13 mouse cellular contexts compared by ENCODE assay signal in the genomic region with DNA sequence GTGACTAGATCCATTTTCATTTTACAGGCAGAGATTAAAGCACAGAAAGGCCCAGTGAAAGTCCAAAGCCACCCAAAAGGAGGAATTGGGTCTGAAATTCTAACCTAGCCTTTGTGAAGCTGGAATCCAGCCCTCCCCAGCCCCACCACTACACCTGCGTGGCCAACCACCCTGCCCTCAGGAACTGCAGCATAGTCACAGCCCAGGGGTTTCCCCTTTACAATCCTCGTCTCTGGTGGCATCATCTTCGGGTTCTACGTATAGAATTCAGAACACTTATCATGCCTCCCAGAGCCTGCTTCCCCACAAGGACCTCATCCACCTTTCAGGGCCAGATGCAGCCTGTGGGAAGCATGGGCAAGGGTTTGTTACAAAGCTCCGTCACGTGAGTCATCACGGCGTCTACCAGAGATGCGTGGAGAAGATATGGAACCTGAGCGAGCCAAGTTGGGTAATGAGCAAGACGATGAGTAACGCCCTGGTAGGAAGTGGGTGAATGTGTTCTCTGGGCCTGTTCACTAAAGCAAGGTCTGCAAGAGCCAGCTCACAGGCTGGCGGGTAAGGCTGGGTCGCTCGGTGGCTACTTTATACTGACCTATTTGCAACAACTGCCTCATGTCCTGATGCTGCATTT.
DNase-seq lines count a peak whose midpoint lies in the region; ATAC-seq and TF ChIP-seq lines count a peak whose summit lies in the region.
"Had no signal": no experiment of that assay in that cellular context is flagged by ENCODE, and none has a peak within 500 bp of the region (broad histone marks: within the 10 kb centered on the region; RNA-seq: fewer than 3 reads in every experiment).

No protein-coding gene starts in this region.

- WGBS in midbrain, embryonic 11.5 days, result 93% methylated on average over 15 of the region's 15 CpGs

- H3K4me3 ChIP-seq in MEL (ENCODE audit: control insufficient read depth in 1 of 2, insufficient read depth in 1 of 2, low read depth in 2 of 2, low read length in 2 of 2), result no peak overlapping the region
- no peak overlapping the region for H3K4me3 ChIP-seq in midbrain, embryonic 11.5 days (ENCODE audit: low read depth, low read length)
- H3K4me3 ChIP-seq: hindbrain, embryonic 12.5 days; liver, embryonic 15.5 days had no signal

- no peak for TF ChIP-seq RAD21 in MEL (IDR thresholded peaks at IDR 0.05; ENCODE audit: low read depth, low read length)

- H3K36me3 ChIP-seq in MEL (ENCODE audit: control insufficient read depth in 1 of 2, insufficient read depth in 2 of 2, low read length in 2 of 2), result peaks cover 0 to 21% of the 10 kb centered on the region in 2 experiments; a peak in 2 of 4 replicates
- H3K36me3 ChIP-seq in midbrain, embryonic 11.5 days (ENCODE audit: control insufficient read depth, insufficient read depth, low read length), result no peaks in the 10 kb centered on the region
- H3K36me3 ChIP-seq: hindbrain, embryonic 12.5 days; liver, embryonic 15.5 days had no signal

- no peak overlapping the region for H3K4me2 ChIP-seq in midbrain, embryonic 11.5 days
- H3K4me2 ChIP-seq: hindbrain, embryonic 12.5 days; liver, embryonic 15.5 days had no signal

- no peak for TF ChIP-seq CTCF in MEL (IDR thresholded peaks at IDR 0.05 in 2 of 3, conservative IDR thresholded peaks at IDR 0.05 in 1 of 3; ENCODE audit: control insufficient read depth in 1 of 3, insufficient read depth in 1 of 3, low read depth in 2 of 3, low read length in 3 of 3, poor library complexity in 1 of 3, severe bottlenecking in 1 of 3)

- ATAC-seq in common myeloid progenitor, adult 5-6 weeks (replicated peaks; ENCODE audit: low read depth, poor library complexity, severe bottlenecking), result peak; percentile 73
- peak; percentile 60 for ATAC-seq in neutrophil, adult 5-6 weeks (ENCODE audit: extremely low read depth, insufficient number of reproducible peaks, low FRiP score, poor library complexity, severe bottlenecking)
- no peak for ATAC-seq in midbrain, embryonic 11.5 days (ENCODE audit: low FRiP score)
- ATAC-seq: forebrain, embryonic 16.5 days; midbrain, embryonic 16.5 days had no signal

- H3K9me3 ChIP-seq in MEL (replicated peaks; ENCODE audit: insufficient read depth, low read length), result no peaks in the 10 kb centered on the region
- H3K9me3 ChIP-seq in midbrain, embryonic 11.5 days (ENCODE audit: control insufficient read depth, low read length), result no peaks in the 10 kb centered on the region
- H3K9me3 ChIP-seq: hindbrain, embryonic 12.5 days; liver, embryonic 15.5 days had no signal

- H3K27me3 ChIP-seq in MEL (ENCODE audit: control insufficient read depth in 1 of 2, insufficient read depth in 2 of 2, low read length in 2 of 2), result no peaks in the 10 kb centered on the region
- H3K27me3 ChIP-seq in midbrain, embryonic 11.5 days (ENCODE audit: control insufficient read depth, insufficient read depth, low read length), result no peaks in the 10 kb centered on the region
- H3K27me3 ChIP-seq: hindbrain, embryonic 12.5 days; liver, embryonic 15.5 days had no signal

- peaks cover 8 to 31% of the 10 kb centered on the region in 2 experiments for H3K4me1 ChIP-seq in MEL (ENCODE audit: control insufficient read depth in 1 of 2, insufficient read depth in 2 of 2, low read length in 2 of 2)
- no peaks in the 10 kb centered on the region for H3K4me1 ChIP-seq in midbrain, embryonic 11.5 days (ENCODE audit: control insufficient read depth, insufficient read depth, low read length)
- H3K4me1 ChIP-seq: hindbrain, embryonic 12.5 days; liver, embryonic 15.5 days had no signal

- DNase-seq in right cerebral cortex, adult 2 months (ENCODE audit: low spot score in 2 of 2), result peak; percentile 54 to 65
- no peak for DNase-seq in right cerebral cortex, postnatal 4 days
- DNase-seq in MEL (ENCODE audit: low read depth, low spot score), result peak; percentile 85
- DNase-seq in kidney, adult 18-20 months, result no peak
- no peak for DNase-seq in lung, adult 18-20 months
- no peak for DNase-seq in midbrain, embryonic 11.5 days (ENCODE audit: low spot score, missing footprints)
- DNase-seq: kidney, postnatal 25 days had no signal

- H3K9ac ChIP-seq in MEL (ENCODE audit: control insufficient read depth, low read depth, low read length, poor library complexity, severe bottlenecking), result no peak overlapping the region
- H3K9ac ChIP-seq in midbrain, embryonic 11.5 days (ENCODE audit: low read length), result no peak overlapping the region
- H3K9ac ChIP-seq: hindbrain, embryonic 12.5 days; liver, embryonic 15.5 days had no signal

- peak; percentile 34 to 44; a peak in 3 of 4 replicates for TF ChIP-seq EP300 in MEL (IDR thresholded peaks at IDR 0.05; ENCODE audit: low read depth in 1 of 2, low read length in 2 of 2)

- no peak for TF ChIP-seq POLR2A in MEL (IDR thresholded peaks at IDR 0.05; ENCODE audit: control insufficient read depth in 1 of 2, insufficient read depth in 1 of 2, low read depth in 1 of 2, low read length in 2 of 2, poor library complexity in 1 of 2)

- peak overlapping the region; percentile 32; the same call in 1 of the 2 replicates for H3K27ac ChIP-seq in MEL (ENCODE audit: control insufficient read depth, low read depth, low read length)
- no peak overlapping the region for H3K27ac ChIP-seq in midbrain, embryonic 11.5 days (ENCODE audit: low read depth, low read length)
- H3K27ac ChIP-seq: hindbrain, embryonic 12.5 days; liver, embryonic 15.5 days had no signal

- no peaks in the 10 kb centered on the region for H3K79me2 ChIP-seq in MEL (ENCODE audit: control insufficient read depth, insufficient read depth, low read length, poor library complexity)

TF ChIP-seq in MEL, 35 proteins besides CTCF, POLR2A, EP300 and RAD21:
- peak; percentile 95 for TF ChIP-seq GATA1 (IDR thresholded peaks at IDR 0.05; ENCODE audit: low read depth, low read length)
- TF ChIP-seq USF2 (IDR thresholded peaks at IDR 0.05; ENCODE audit: borderline replicate concordance in 1 of 2, insufficient read depth in 1 of 2, low read depth in 1 of 2, low read length in 2 of 2), result peak in 1 of 2 experiments; percentile 58; a peak in 1 of 4 replicates
- TF ChIP-seq MAZ (IDR thresholded peaks at IDR 0.05; ENCODE audit: low read depth, low read length), result no peak
- peak; percentile 35; the same call in 1 of the 2 replicates for TF ChIP-seq MYC (IDR thresholded peaks at IDR 0.05; ENCODE audit: low read depth, low read length)
- TF ChIP-seq HCFC1 (IDR thresholded peaks at IDR 0.05; ENCODE audit: low read depth, low read length), result no peak
- no peak for TF ChIP-seq MYB (IDR thresholded peaks at IDR 0.05; ENCODE audit: low read depth, low read length)
- 0 out of 2 replicates have a peak, but pooled peaks have one; percentile 25 for TF ChIP-seq TAL1 (IDR thresholded peaks at IDR 0.05; ENCODE audit: low read length)
- TF ChIP-seq USF1 (IDR thresholded peaks at IDR 0.05; ENCODE audit: low read depth, low read length), result peak; percentile 93
- TF ChIP-seq ETS1 (IDR thresholded peaks at IDR 0.05; ENCODE audit: low read depth, low read length), result peak; percentile 62; the same call in 1 of the 2 replicates
- no peak for TF ChIP-seq CHD2 (IDR thresholded peaks at IDR 0.05; ENCODE audit: low read length)
- peak; percentile 69 for TF ChIP-seq MAX (IDR thresholded peaks at IDR 0.05; ENCODE audit: low read length)
- TF ChIP-seq SMC3 (IDR thresholded peaks at IDR 0.05; ENCODE audit: low read depth, low read length), result no peak
- TF ChIP-seq KAT2A (conservative IDR thresholded peaks at IDR 0.05; ENCODE audit: low read depth, low read length), result no peak
- TF ChIP-seq MXI1 (IDR thresholded peaks at IDR 0.05; ENCODE audit: low read depth, low read length), result peak; percentile 73; the same call in 1 of the 2 replicates
- TF ChIP-seq BHLHE40 (IDR thresholded peaks at IDR 0.05; ENCODE audit: borderline replicate concordance, low read depth, low read length), result peak; percentile 96
- TF ChIP-seq TBP (IDR thresholded peaks at IDR 0.05; ENCODE audit: low read depth, low read length), result no peak
TF ChIP-seq in MEL: peak in this region for 9.

Comparison
In these comparisons a context has a peak if more than half of its experiments do, and no peak if none do; other contexts are left out.
1. DNase-seq: peak in right cerebral cortex, adult 2 months (2 of 2) and MEL (single experiment); none in right cerebral cortex, postnatal 4 days (single experiment), kidney, adult 18-20 months (single experiment), lung, adult 18-20 months (0 of 2) and midbrain, embryonic 11.5 days (single experiment).